Mouse (Mus musculus): ENCODE data around the gene Ints14. TPM values are rescaled to one million over a fixed set of nuclear protein-coding genes. Genes with fewer than 3 reads are reported as not detected.

Gene Ints14
- polyA plus RNA-seq, 1 experiment from 2014 or later = 29.2 TPM

- WGBS (ENCODE audit: missing documents) = 30% methylated on average over 4 of the region's 4 CpGs
- Histone ChIP-seq H3K4me3 (ENCODE audit: inconsistent target) (no peak overlapping the region), H3K36me3 (ENCODE audit: inconsistent target) (no peaks in the 10 kb centered on the region), H3K79me2 (ENCODE audit: inconsistent target) (no peaks in the 10 kb centered on the region), H3K27ac (no peak overlapping the region)
These were observed 21.4 kb upstream of the Ints14 start for GRCm38 (mm10) chr9:64939281-64939680.

GRCm38 (mm10) chr9:64939790-64940189 lies 20.9 kb upstream of the Ints14 start:
- no peak overlapping the region for H3K4me3 ChIP-seq (ENCODE audit: inconsistent target)
- no peaks in the 10 kb centered on the region for H3K36me3 ChIP-seq (ENCODE audit: inconsistent target)
- H3K27ac ChIP-seq = no peak overlapping the region
- 60% methylated on average over 2 of the region's 2 CpGs for WGBS (ENCODE audit: missing documents)
- no peaks in the 10 kb centered on the region for H3K79me2 ChIP-seq (ENCODE audit: inconsistent target)

GRCm38 (mm10) chr9:64940731-64941346 lies 19.9 kb upstream of the Ints14 start:
- WGBS (ENCODE audit: missing documents) = 74% methylated on average over 11 of the region's 11 CpGs
- Histone ChIP-seq H3K36me3 (ENCODE audit: inconsistent target) (no peaks in the 10 kb centered on the region), H3K4me3 (ENCODE audit: inconsistent target) (no peak overlapping the region), H3K27ac (no peak overlapping the region), H3K79me2 (ENCODE audit: inconsistent target) (no peaks in the 10 kb centered on the region)

GRCm38 (mm10) chr9:64941650-64942049 lies 19.1 kb upstream of the Ints14 start:
- H3K36me3 ChIP-seq (ENCODE audit: inconsistent target) = no peaks in the 10 kb centered on the region
- WGBS (ENCODE audit: missing documents) = 95% methylated on average over 4 of the region's 4 CpGs
- no peaks in the 10 kb centered on the region for H3K79me2 ChIP-seq (ENCODE audit: inconsistent target)
- no peak overlapping the region for H3K27ac ChIP-seq
- H3K4me3 ChIP-seq (ENCODE audit: inconsistent target) = no peak overlapping the region

GRCm38 (mm10) chr9:64943997-64944396 lies 16.7 kb upstream of the Ints14 start:
- Histone ChIP-seq H3K27ac (no peak overlapping the region), H3K36me3 (ENCODE audit: inconsistent target) (no peaks in the 10 kb centered on the region), H3K79me2 (ENCODE audit: inconsistent target) (no peaks in the 10 kb centered on the region), H3K4me3 (ENCODE audit: inconsistent target) (no peak overlapping the region)
- 90% methylated on average over 11 of the region's 11 CpGs for WGBS (ENCODE audit: missing documents)

GRCm38 (mm10) chr9:64947483-64948095 lies 13.1 kb upstream of the Ints14 start:
- Histone ChIP-seq H3K27ac (no peak overlapping the region), H3K36me3 (ENCODE audit: inconsistent target) (no peaks in the 10 kb centered on the region), H3K4me3 (ENCODE audit: inconsistent target) (no peak overlapping the region), H3K79me2 (ENCODE audit: inconsistent target) (no peaks in the 10 kb centered on the region)
- WGBS (ENCODE audit: missing documents) = 84% methylated on average over 9 of the region's 9 CpGs

- H3K4me3 ChIP-seq (ENCODE audit: inconsistent target) = no peak within 1 kb of the TSS
- no peaks in the 10 kb centered on the region for H3K36me3 ChIP-seq (ENCODE audit: inconsistent target)
- H3K27ac ChIP-seq = no peak within 1 kb of the TSS
- 70% methylated on average over 11 of the region's 11 CpGs for WGBS (ENCODE audit: missing documents)
- no peaks in the 10 kb centered on the region for H3K79me2 ChIP-seq (ENCODE audit: inconsistent target)
These were observed 9.5 kb upstream of the Ints14 start, which contains the start of gene Slc24a1 for GRCm38 (mm10) chr9:64951161-64951657. Gene Slc24a1 (minus strand): TSS chr9:64951607.

GRCm38 (mm10) chr9:64952055-64952454 lies 8.7 kb upstream of the Ints14 start:
- H3K36me3 ChIP-seq (ENCODE audit: inconsistent target) = no peaks in the 10 kb centered on the region
- no peaks in the 10 kb centered on the region for H3K79me2 ChIP-seq (ENCODE audit: inconsistent target)
- H3K4me3 ChIP-seq (ENCODE audit: inconsistent target) = no peak overlapping the region
- WGBS (ENCODE audit: missing documents) = 66% methylated on average over 4 of the region's 5 CpGs
- H3K27ac ChIP-seq = no peak overlapping the region

GRCm38 (mm10) chr9:64953190-64953589 lies 7.5 kb upstream of the Ints14 start:
- Histone ChIP-seq H3K36me3 (ENCODE audit: inconsistent target) (no peaks in the 10 kb centered on the region), H3K27ac (no peak overlapping the region)

GRCm38 (mm10) chr9:64956337-64956736 lies 4.4 kb upstream of the Ints14 start:
- Histone ChIP-seq H3K36me3 (ENCODE audit: inconsistent target) (no peaks in the 10 kb centered on the region), H3K79me2 (ENCODE audit: inconsistent target) (peaks cover 3% of the 10 kb centered on the region; the same call in 1 of the 2 replicates), H3K4me3 (ENCODE audit: inconsistent target) (no peak overlapping the region), H3K27ac (no peak overlapping the region)
- 8% methylated on average over 10 of the region's 12 CpGs for WGBS (ENCODE audit: missing documents)

More at GRCm38 (mm10) chr9:64953190-64953589, 7.5 kb upstream of the Ints14 start:
- Histone ChIP-seq H3K4me3 (ENCODE audit: inconsistent target) (no peak overlapping the region), H3K79me2 (ENCODE audit: inconsistent target) (no peaks in the 10 kb centered on the region)
- WGBS (ENCODE audit: missing documents) = 77% methylated on average over 7 of the region's 7 CpGs

- H3K27ac ChIP-seq = no peak overlapping the region
- H3K4me3 ChIP-seq (ENCODE audit: inconsistent target) = no peak overlapping the region
These were observed 3.4 kb upstream of the Ints14 start for GRCm38 (mm10) chr9:64957276-64957675.

GRCm38 (mm10) chr9:64960978-64961320 lies 244 bp downstream of the Ints14 start:
- under 1% methylated on average over 17 of the region's 17 CpGs for WGBS (ENCODE audit: missing documents)
- Histone ChIP-seq H3K79me2 (ENCODE audit: inconsistent target) (peaks cover 23% of the 10 kb centered on the region; the same call in 1 of the 2 replicates), H3K36me3 (ENCODE audit: inconsistent target) (peaks cover 30% of the 10 kb centered on the region), H3K4me3 (ENCODE audit: inconsistent target) (peak overlapping the region; percentile 75), H3K27ac (peak overlapping the region; percentile 40)

More at GRCm38 (mm10) chr9:64957276-64957675, 3.4 kb upstream of the Ints14 start:
- no peaks in the 10 kb centered on the region for H3K36me3 ChIP-seq (ENCODE audit: inconsistent target)
- whole genome bisulfite sequencing (ENCODE audit: missing documents) = 100% methylated on average over 2 of the region's 3 CpGs
- peaks cover 12% of the 10 kb centered on the region; the same call in 1 of the 2 replicates for H3K79me2 ChIP-seq (ENCODE audit: inconsistent target)

- 100% methylated on average over 3 of the region's 3 CpGs for WGBS (ENCODE audit: missing documents)
- H3K36me3 ChIP-seq (ENCODE audit: inconsistent target) = peaks cover 84% of the 10 kb centered on the region
- no peak overlapping the region for H3K4me3 ChIP-seq (ENCODE audit: inconsistent target)
- H3K27ac ChIP-seq = no peak overlapping the region
- H3K79me2 ChIP-seq (ENCODE audit: inconsistent target) = no peaks in the 10 kb centered on the region
These were observed 19.8 kb downstream of the Ints14 start for GRCm38 (mm10) chr9:64980548-64980947.

GRCm38 (mm10) chr9:64981904-64982303 lies 21.2 kb downstream of the Ints14 start:
- H3K27ac ChIP-seq = no peak overlapping the region
- 91% methylated on average over 1 of the region's 1 CpGs for WGBS (ENCODE audit: missing documents)
- H3K36me3 ChIP-seq (ENCODE audit: inconsistent target) = peaks cover 92% of the 10 kb centered on the region

GRCm38 (mm10) chr9:64985037-64985794 lies 24.5 kb downstream of the Ints14 start:
- no peaks in the 10 kb centered on the region for H3K79me2 ChIP-seq (ENCODE audit: inconsistent target)
- no peak overlapping the region for H3K27ac ChIP-seq
- 88% methylated on average over 8 of the region's 8 CpGs for WGBS (ENCODE audit: missing documents)
- H3K4me3 ChIP-seq (ENCODE audit: inconsistent target) = no peak overlapping the region
- peaks cover 70% of the 10 kb centered on the region for H3K36me3 ChIP-seq (ENCODE audit: inconsistent target)

More at GRCm38 (mm10) chr9:64981904-64982303, 21.2 kb downstream of the Ints14 start:
- H3K4me3 ChIP-seq (ENCODE audit: inconsistent target) = no peak overlapping the region
- H3K79me2 ChIP-seq (ENCODE audit: inconsistent target) = no peaks in the 10 kb centered on the region
